Mouse (Mus musculus): ENCODE results near the gene Tesk2. TPM values are rescaled to one million over a fixed set of nuclear protein-coding genes. Genes with fewer than 3 reads are reported as not detected.

The Tesk2 gene
- polyA plus RNA-seq, 2 experiments, result 1.6 to 3.2 TPM

- no peak overlapping the region for H3K4me3 ChIP-seq (ENCODE audit: insufficient read depth in 1 of 2, low read depth in 2 of 2, low read length in 2 of 2)
- H3K27me3 ChIP-seq (ENCODE audit: control insufficient read depth, insufficient read depth, low read length), result no peaks in the 10 kb centered on the region
- no peak for TF ChIP-seq CTCF (IDR thresholded peaks at IDR 0.05; ENCODE audit: low read depth)
- no peaks in the 10 kb centered on the region for H3K4me1 ChIP-seq (replicated peaks; ENCODE audit: control insufficient read depth in 2 of 2, insufficient read depth in 2 of 2, low read length in 1 of 2)
- ATAC-seq (ENCODE audit: insufficient read depth) (no peak), DNase-seq (ENCODE audit: low read depth in 3 of 3, low spot score in 3 of 3) (no peak)
- 74% methylated on average over 8 of the region's 8 CpGs for WGBS (ENCODE audit: insufficient replicate concordance)
- H3K27ac ChIP-seq, result no peak overlapping the region
- H3K4me2 ChIP-seq (ENCODE audit: low read depth), result no peak overlapping the region
- no peak overlapping the region for H3K9ac ChIP-seq (replicated peaks)
- H3K36me3 ChIP-seq (replicated peaks; ENCODE audit: control insufficient read depth, insufficient read depth, low read depth), result no peaks in the 10 kb centered on the region
- no peaks in the 10 kb centered on the region for H3K9me3 ChIP-seq (ENCODE audit: control insufficient read depth, low read length)
Measured at GRCm38 (mm10) chr4:116792453-116792852, 71.7 kb downstream of the Tesk2 start.

DNA sequence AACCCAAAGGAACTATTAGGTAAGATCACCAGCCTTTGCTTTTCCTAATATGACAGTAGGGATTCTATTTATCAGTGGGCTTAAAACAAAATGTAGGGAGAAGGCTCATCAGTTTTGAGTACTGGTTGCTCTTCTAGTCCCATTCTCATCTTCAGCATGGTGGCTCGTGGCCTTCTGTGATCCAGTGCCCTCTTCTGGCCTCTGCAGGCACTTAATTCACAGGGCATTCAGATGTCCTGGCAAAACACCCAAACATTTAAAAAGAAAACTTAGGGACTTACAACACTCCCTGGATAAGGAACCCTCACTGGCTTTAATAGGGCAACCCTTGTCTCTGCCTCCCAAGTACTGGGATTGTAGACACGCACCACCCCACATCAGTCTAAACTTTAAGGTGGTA, 73.5 kb downstream of the Tesk2 start:
- Histone ChIP-seq H3K36me3 (replicated peaks; ENCODE audit: control insufficient read depth, insufficient read depth, low read depth) (no peaks in the 10 kb centered on the region), H3K4me2 (ENCODE audit: low read depth) (no peak overlapping the region), H3K27me3 (ENCODE audit: control insufficient read depth, insufficient read depth, low read length) (no peaks in the 10 kb centered on the region), H3K4me1 (replicated peaks; ENCODE audit: control insufficient read depth in 2 of 2, insufficient read depth in 2 of 2, low read length in 1 of 2) (no peaks in the 10 kb centered on the region), H3K4me3 (ENCODE audit: insufficient read depth in 1 of 2, low read depth in 2 of 2, low read length in 2 of 2) (no peak overlapping the region), H3K9me3 (ENCODE audit: control insufficient read depth, low read length) (no peaks in the 10 kb centered on the region), H3K27ac (no peak overlapping the region), H3K9ac (replicated peaks) (no peak overlapping the region)
- WGBS (ENCODE audit: insufficient replicate concordance), result 59% methylated on average over 2 of the region's 2 CpGs
- DNase-seq (ENCODE audit: low read depth in 3 of 3, low spot score in 3 of 3), result no peak
- ATAC-seq (ENCODE audit: insufficient read depth), result no peak
- no peak for TF ChIP-seq EP300 (IDR thresholded peaks at IDR 0.05; ENCODE audit: low read depth)
- TF ChIP-seq CTCF (IDR thresholded peaks at IDR 0.05; ENCODE audit: low read depth), result peak; percentile 31; the same call in 1 of the 2 replicates

GRCm38 (mm10) chr4:116796442-116797110, 75.8 kb downstream of the Tesk2 start:
- no peak overlapping the region for H3K4me2 ChIP-seq (ENCODE audit: low read depth)
- TF ChIP-seq CTCF (IDR thresholded peaks at IDR 0.05; ENCODE audit: low read depth) (no peak), EP300 (IDR thresholded peaks at IDR 0.05; ENCODE audit: low read depth) (no peak)

GRCm38 (mm10) chr4:116799901-116800300, 79.2 kb downstream of the Tesk2 start:
- no peak for DNase-seq (ENCODE audit: low read depth in 3 of 3, low spot score in 3 of 3)
- ATAC-seq (ENCODE audit: insufficient read depth), result no peak
- 18% methylated on average over 5 of the region's 5 CpGs for WGBS (ENCODE audit: insufficient replicate concordance)
- peak; percentile 62 for TF ChIP-seq CTCF (IDR thresholded peaks at IDR 0.05; ENCODE audit: low read depth)
- no peak for TF ChIP-seq EP300 (IDR thresholded peaks at IDR 0.05; ENCODE audit: low read depth)
- no peaks in the 10 kb centered on the region for H3K9me3 ChIP-seq (ENCODE audit: control insufficient read depth, low read length)
- no peak overlapping the region for H3K9ac ChIP-seq (replicated peaks)
- H3K27me3 ChIP-seq (ENCODE audit: control insufficient read depth, insufficient read depth, low read length), result no peaks in the 10 kb centered on the region
- H3K4me2 ChIP-seq (ENCODE audit: low read depth), result no peak overlapping the region
- H3K27ac ChIP-seq, result no peak overlapping the region
- H3K36me3 ChIP-seq (replicated peaks; ENCODE audit: control insufficient read depth, insufficient read depth, low read depth), result peaks cover 14% of the 10 kb centered on the region
- no peak overlapping the region for H3K4me3 ChIP-seq (ENCODE audit: insufficient read depth in 1 of 2, low read depth in 2 of 2, low read length in 2 of 2)
- H3K4me1 ChIP-seq (replicated peaks; ENCODE audit: control insufficient read depth in 2 of 2, insufficient read depth in 2 of 2, low read length in 1 of 2), result no peaks in the 10 kb centered on the region

More at GRCm38 (mm10) chr4:116796442-116797110, 75.8 kb downstream of the Tesk2 start:
- 63% methylated on average over 1 of the region's 1 CpGs for WGBS (ENCODE audit: insufficient replicate concordance)
- DNase-seq (ENCODE audit: low read depth in 3 of 3, low spot score in 3 of 3) (no peak), ATAC-seq (ENCODE audit: insufficient read depth) (no peak)
- no peaks in the 10 kb centered on the region for H3K36me3 ChIP-seq (replicated peaks; ENCODE audit: control insufficient read depth, insufficient read depth, low read depth)
- no peaks in the 10 kb centered on the region for H3K27me3 ChIP-seq (ENCODE audit: control insufficient read depth, insufficient read depth, low read length)
- no peaks in the 10 kb centered on the region for H3K4me1 ChIP-seq (replicated peaks; ENCODE audit: control insufficient read depth in 2 of 2, insufficient read depth in 2 of 2, low read length in 1 of 2)
- H3K9ac ChIP-seq (replicated peaks), result no peak overlapping the region
- no peaks in the 10 kb centered on the region for H3K9me3 ChIP-seq (ENCODE audit: control insufficient read depth, low read length)
- no peak overlapping the region for H3K4me3 ChIP-seq (ENCODE audit: insufficient read depth in 1 of 2, low read depth in 2 of 2, low read length in 2 of 2)
- no peak overlapping the region for H3K27ac ChIP-seq

- peak within 1 kb of the TSS; percentile 60 for H3K27ac ChIP-seq
- H3K9me3 ChIP-seq (ENCODE audit: control insufficient read depth, low read length), result no peaks in the 10 kb centered on the region
- no peak for TF ChIP-seq EP300 (IDR thresholded peaks at IDR 0.05; ENCODE audit: low read depth)
- TF ChIP-seq CTCF (IDR thresholded peaks at IDR 0.05; ENCODE audit: low read depth), result peak; percentile 34
- peak within 1 kb of the TSS; percentile 69 to 76 for H3K4me3 ChIP-seq (ENCODE audit: insufficient read depth in 1 of 2, low read depth in 2 of 2, low read length in 2 of 2)
- peak within 1 kb of the TSS; percentile 79 for H3K9ac ChIP-seq (replicated peaks)
- DNase-seq (ENCODE audit: low read depth in 3 of 3, low spot score in 3 of 3) (peak; percentile 95 to 96 (median 95)), ATAC-seq (ENCODE audit: insufficient read depth) (peak; percentile 97)
- peak within 1 kb of the TSS; percentile 94 for H3K4me2 ChIP-seq (ENCODE audit: low read depth)
- peaks cover 9 to 11% of the 10 kb centered on the region in 2 experiments for H3K4me1 ChIP-seq (replicated peaks; ENCODE audit: control insufficient read depth in 2 of 2, insufficient read depth in 2 of 2, low read length in 1 of 2)
- H3K27me3 ChIP-seq (ENCODE audit: control insufficient read depth, insufficient read depth, low read length), result no peaks in the 10 kb centered on the region
- under 1% methylated on average over 58 of the region's 58 CpGs for WGBS (ENCODE audit: insufficient replicate concordance)
- H3K36me3 ChIP-seq (replicated peaks; ENCODE audit: control insufficient read depth, insufficient read depth, low read depth), result peaks cover 23% of the 10 kb centered on the region
Measured at GRCm38 (mm10) chr4:116807197-116808129, 86.7 kb downstream of the Tesk2 start, which contains the start of the genes Toe1 and Mutyh. Gene Toe1, minus strand, starts transcription at chr4:116807640. Gene Mutyh, plus strand, starts transcription at chr4:116807723.

All from liver, embryonic 14.5 days (tissue).